Mouse (Mus musculus) layer of hippocampus, postnatal 10 days (tissue): ENCODE results near the gene Nhej1. TPM values are rescaled to one million over a fixed set of nuclear protein-coding genes. Genes with fewer than 3 reads are reported as not detected.

Source experiments
- DNase-seq, 2 experiments: peaks; one replicate each; pipeline ENCODE4 v3.0.0; 2021; ENCODE audit warnings: low spot score in 2 of 2
- long read RNA-seq: library from polyadenylated mRNA; stranded (forward); transcript quantifications from one replicate; pipeline ENCODE4 v2.0.0, GENCODE M21; 2023
- total RNA-seq, 2 experiments: library from RNA; stranded (reverse); gene quantifications; 2 replicates each; pipeline ENCODE4 v1.2.3; 2021

Nhej1 gene
- 1 to 10 TPM; 2.3 to 2.4 TPM for total RNA-seq
- long read RNA-seq = 0 reads

GRCm38 (mm10) chr1:75124346-75125321, at the start of gene Nhej1:
Gene Nhej1, minus strand, starts transcription at chr1:75125200.
- peak; percentile 89 to 92 for DNase-seq

- peak; percentile 93 for DNase-seq
Measured at GRCm38 (mm10) chr1:75168472-75169464, 43.8 kb upstream of the Nhej1 start, which contains the start of gene Zfand2b. Gene Zfand2b, plus strand, starts transcription at chr1:75168646.

GRCm38 (mm10) chr1:75168093-75168471, 43.1 kb upstream of the Nhej1 start:
- DNase-seq = no peak

- DNase-seq = no peak
Measured at GRCm38 (mm10) chr1:75160256-75160617, 35.2 kb upstream of the Nhej1 start.

- DNase-seq = no peak
Measured at GRCm38 (mm10) chr1:75159540-75160255, 34.7 kb upstream of the Nhej1 start.

- no peak for DNase-seq
Measured at GRCm38 (mm10) chr1:75158990-75159389, 34.0 kb upstream of the Nhej1 start.

GRCm38 (mm10) chr1:75155837-75156236, 30.8 kb upstream of the Nhej1 start:
- no peak for DNase-seq

- DNase-seq = no peak
Measured at GRCm38 (mm10) chr1:75148727-75149126, 23.7 kb upstream of the Nhej1 start.

GRCm38 (mm10) chr1:75147411-75148135, 22.6 kb upstream of the Nhej1 start:
- DNase-seq = no peak

- DNase-seq = no peak
Measured at GRCm38 (mm10) chr1:75145589-75145988, 20.6 kb upstream of the Nhej1 start.

- peak; percentile 95 to 97 for DNase-seq
Measured at GRCm38 (mm10) chr1:75142301-75143261, 17.6 kb upstream of the Nhej1 start, which contains the start of the genes Cnppd1 and Retreg2. Gene Cnppd1, minus strand, starts transcription at chr1:75142711. Gene Retreg2, plus strand, starts transcription at chr1:75142778.

GRCm38 (mm10) chr1:75141486-75142190, 16.6 kb upstream of the Nhej1 start:
- peak; percentile 52 to 64 for DNase-seq

- DNase-seq = no peak
Measured at GRCm38 (mm10) chr1:75140601-75141190, 15.7 kb upstream of the Nhej1 start.

GRCm38 (mm10) chr1:75138448-75138847, 13.4 kb upstream of the Nhej1 start:
- DNase-seq = no peak

- no peak for DNase-seq
Measured at GRCm38 (mm10) chr1:75136730-75137129, 11.7 kb upstream of the Nhej1 start.

- no peak for DNase-seq
Measured at GRCm38 (mm10) chr1:75136293-75136692, 11.3 kb upstream of the Nhej1 start.

GRCm38 (mm10) chr1:75133421-75134207, 8.6 kb upstream of the Nhej1 start, which contains the start of gene Slc23a3:
Gene Slc23a3, minus strand, starts transcription at chr1:75133890.
- DNase-seq = no peak
